Mouse (Mus musculus) spleen, postnatal 4 days (tissue): ENCODE data around the gene Gdf10.

Source experiments
- DNase-seq, 2 experiments: peaks; one replicate each; pipeline ENCODE4 v3.0.0; 2022; ENCODE audit warnings: low spot score in 2 of 2

Gdf10 gene

DNA sequence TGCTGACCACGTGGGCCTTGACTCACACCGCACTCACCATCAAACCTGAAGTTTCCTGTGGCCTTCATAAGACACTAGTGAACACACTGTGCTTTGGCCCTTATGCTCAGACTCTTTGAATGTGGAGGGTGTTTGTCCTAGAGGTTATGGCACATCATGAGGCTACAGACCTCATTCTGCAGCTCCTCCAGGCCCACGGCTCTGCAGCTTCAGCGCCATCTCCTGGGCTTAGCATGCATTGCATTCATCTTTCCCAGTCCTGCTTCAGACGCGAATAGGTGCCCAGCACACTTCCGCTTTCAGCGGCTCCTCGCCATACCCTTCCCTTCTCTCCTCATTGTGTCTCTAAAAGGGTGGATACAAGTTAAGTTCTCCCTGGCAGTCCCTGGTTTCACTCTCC is 15.7 kb downstream of the Gdf10 start:
- no peak for DNase-seq

GRCm38 (mm10) chr14:33940739-33941138 is 17.4 kb downstream of the Gdf10 start, which contains the start of gene Gdf2:
Gdf2 (plus strand) TSS chr14:33941039.
- DNase-seq, result no peak

DNA sequence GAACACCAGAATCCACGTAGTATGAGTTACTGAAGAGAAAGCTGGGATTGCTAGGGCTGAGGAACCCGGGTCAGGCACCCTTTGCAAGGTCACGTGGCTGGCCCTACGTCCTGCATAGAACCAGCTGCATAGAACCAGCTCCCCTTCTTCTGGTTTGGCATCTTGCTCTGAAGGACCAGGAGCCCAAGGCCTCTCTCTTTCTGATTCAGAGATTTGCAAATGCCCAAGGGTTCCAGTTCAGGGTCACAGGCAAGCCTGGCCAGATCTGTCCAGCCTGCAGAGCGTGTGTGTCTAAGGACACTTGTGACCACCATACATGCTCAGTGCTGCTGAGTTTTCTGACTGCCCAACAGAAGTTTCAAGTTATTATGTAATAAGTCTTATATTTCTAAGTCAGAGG is 18.8 kb downstream of the Gdf10 start:
- DNase-seq, result no peak

DNA sequence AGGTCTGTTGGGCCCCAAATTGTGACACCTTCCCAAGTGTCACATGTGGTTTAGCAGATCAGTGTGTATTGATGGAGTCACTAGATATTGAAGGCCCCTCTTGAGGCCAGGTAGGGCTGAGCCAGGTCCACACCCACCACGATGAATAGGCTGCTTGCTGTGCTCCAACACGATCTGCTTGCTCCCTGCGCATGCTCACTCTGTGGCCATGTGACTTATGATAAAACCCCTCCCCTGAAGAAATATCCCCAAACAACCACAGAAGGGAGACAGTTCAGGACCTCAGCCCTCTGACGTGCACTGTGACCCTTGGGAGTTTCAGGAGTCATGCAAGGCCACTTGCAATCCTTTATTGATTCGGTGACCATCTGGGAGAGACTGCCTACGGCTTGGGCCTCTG is 22.7 kb downstream of the Gdf10 start:
- DNase-seq, result no peak

- DNase-seq, result no peak
Observed at GRCm38 (mm10) chr14:33952233-33952981, 29.0 kb downstream of the Gdf10 start.

DNA sequence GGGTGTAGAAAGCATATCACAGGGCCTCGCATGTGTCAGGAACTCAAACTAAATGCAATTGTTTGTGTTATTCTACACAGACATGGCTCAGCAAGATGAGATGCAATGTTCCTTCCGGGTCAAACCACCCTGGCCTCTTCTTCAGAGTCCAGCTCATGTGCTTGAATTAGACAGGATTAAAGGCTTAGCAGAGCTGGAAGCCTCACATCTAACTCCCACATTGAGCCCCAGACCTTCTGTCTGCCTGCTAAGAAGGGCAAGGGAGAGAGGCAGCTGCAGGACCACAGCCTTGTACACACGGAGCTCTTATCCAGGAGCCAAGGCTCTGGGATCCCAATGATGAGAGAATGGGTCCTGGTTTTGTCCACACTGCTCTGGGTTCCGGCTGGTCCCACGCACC is 30.4 kb downstream of the Gdf10 start, which contains the start of gene Rbp3:
Gene Rbp3 (plus strand): TSS at position 243 of the 400 bp plus-strand sequence.
- DNase-seq, result no peak

- no peak for DNase-seq
Observed at GRCm38 (mm10) chr14:33956055-33956454, 32.7 kb downstream of the Gdf10 start.

GRCm38 (mm10) chr14:33958186-33958585 is 34.8 kb downstream of the Gdf10 start:
- no peak for DNase-seq

DNA sequence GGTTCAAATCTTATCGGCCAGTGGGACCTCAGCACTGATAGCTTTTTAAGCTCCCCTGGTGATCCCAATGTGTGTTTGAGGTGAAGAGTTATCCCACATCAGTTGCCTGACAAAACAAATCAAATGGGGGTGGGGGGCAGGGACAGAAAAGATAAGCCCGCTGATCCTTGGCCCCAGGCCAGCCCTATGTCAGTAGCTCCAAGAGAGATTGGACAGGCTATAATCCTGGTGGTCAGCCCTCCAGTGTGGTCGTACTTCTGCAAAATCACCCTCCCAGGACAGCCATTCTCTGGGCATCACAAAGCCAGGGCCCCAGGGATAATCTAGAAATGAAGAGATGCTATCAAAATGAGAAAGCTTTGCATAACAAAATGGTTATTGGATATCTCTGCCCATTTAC is 35.5 kb downstream of the Gdf10 start:
- DNase-seq, result no peak

- DNase-seq, result no peak
Observed at GRCm38 (mm10) chr14:33959341-33959740, 36.0 kb downstream of the Gdf10 start.

- DNase-seq, result no peak
Observed at GRCm38 (mm10) chr14:33965675-33966074, 42.3 kb downstream of the Gdf10 start.

DNA sequence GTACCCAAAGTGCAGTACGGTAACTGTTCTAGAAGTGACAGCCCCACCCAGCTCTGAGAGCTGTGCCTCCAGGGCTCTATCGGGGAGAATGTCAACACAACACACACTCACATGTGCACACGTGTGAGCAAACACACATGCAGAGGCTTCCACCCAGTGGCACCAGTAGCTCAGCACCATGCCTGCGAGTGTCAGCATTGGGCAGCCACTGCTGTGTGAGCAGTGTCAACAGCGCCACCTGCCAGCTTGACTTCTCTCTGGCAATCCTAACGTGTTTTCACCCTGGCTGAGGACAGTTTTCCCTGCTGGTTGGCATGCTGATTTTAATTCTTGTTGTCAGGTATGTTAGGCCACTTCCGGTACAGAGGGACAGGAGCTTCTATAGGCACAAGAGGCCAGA is 49.3 kb downstream of the Gdf10 start:
- no peak for DNase-seq

DNA sequence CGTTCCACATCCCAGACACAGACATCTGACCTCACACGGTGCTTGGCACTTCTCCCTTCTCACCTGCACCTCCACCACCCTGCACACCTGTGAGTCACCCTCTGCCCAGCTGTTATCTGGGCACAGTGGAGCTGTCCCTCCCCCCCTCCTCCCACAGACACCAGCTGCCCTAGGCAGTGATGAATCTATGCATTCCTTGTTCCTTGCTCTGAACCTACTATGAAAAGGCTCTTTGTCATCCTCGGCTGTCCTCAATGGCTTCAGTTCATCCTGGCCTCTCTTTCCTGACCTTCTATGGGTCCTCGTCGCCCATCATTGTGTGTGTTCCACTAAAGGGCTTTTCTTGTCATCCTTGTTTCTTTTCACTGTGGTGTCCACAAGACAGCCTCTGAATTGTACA is 51.4 kb downstream of the Gdf10 start:
- no peak for DNase-seq

DNA sequence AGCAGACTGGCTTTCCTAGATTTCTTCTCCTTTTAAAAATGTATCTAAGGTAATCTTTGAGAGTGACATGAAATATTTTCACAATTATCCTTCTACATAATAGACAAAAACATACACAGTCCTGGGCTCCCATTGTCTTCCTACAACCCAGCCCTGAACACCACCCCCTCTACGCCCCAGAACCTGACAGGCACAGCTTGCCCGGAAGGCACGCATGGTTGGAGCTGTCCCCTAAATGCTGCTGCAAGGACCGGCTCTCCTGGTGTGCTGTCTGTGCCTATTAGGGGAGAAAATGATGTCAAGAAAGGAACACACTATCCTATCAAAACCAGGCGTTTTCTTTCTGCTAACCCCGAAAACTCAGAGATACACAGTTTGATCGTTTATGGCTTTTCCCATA is 54.4 kb downstream of the Gdf10 start:
- DNase-seq, result no peak

- DNase-seq, result no peak
Observed at GRCm38 (mm10) chr14:33978604-33979059, 55.2 kb downstream of the Gdf10 start, which contains the start of gene Zfp488. Zfp488 (minus strand) TSS chr14:33978764.
